Mouse (Mus musculus) stomach, postnatal 0 days (tissue): ENCODE data around the gene Zfp526.

Source experiments
- CTCF ChIP-seq: IDR thresholded peaks from 2 replicates; pipeline ENCODE4 v1.5.1; 2016; ENCODE audit warnings: antibody characterized with exemption, low read depth, mild to moderate bottlenecking, moderate library complexity
- EP300 ChIP-seq: optimal IDR thresholded peaks from 2 replicates; pipeline ENCODE3; 2016; ENCODE audit warnings: antibody characterized with exemption

DNA sequence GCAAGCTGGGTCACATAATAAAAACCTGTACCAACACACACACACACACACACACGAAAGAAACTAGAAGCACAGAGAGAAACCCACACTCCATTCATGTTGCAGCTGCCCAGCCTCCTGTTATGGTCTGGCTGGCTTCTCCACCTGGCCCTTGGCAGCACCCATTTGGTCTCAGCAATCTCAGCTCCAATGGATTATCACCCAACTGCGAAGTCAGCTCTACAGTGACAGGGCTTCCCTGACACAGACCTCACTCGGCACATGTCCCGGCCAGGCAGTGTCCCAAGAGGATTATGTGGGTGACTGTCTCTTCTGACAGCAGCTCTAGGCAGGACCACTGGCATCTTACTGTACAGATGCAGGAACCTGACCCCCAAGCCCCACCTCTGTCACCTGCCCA lies 10.7 kb upstream of the Zfp526 start:
- TF ChIP-seq CTCF (no peak), EP300 (no peak)
